Comparison of ENCODE assay signal across 8 mouse cellular contexts in the genomic region with DNA sequence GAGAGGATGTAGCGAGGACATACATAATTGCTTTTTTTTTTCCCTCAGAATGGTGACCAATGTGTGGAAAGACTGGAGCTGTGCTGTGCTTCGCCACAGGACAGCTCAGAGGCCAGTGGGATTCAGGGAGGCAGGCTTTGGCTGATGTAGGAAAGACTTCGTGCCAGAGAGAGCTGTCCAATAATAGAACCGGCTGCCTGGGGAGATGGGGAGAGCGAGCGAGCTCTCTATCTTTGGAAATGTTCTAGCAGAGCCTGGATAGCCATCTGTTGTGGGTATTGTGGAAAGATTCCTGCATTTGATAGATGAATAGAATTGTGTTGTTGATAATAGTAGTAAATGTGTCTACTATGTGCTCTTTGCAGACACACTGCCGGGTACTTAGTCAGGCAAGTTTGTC.
A peak's percentile ranks its signal among the peaks of the same experiment; 100 is the strongest.
DNase-seq lines count a peak whose midpoint lies in the region; ATAC-seq lines count a peak whose summit lies in the region.

No protein-coding gene starts in this region.

- no peak overlapping the region for H3K4me2 ChIP-seq in hindbrain, embryonic 13.5 days
- no peak overlapping the region for H3K4me2 ChIP-seq in heart, embryonic 11.5 days
- H3K4me2 ChIP-seq in intestine, embryonic 15.5 days (replicated peaks) = no peak overlapping the region

- no peaks in the 10 kb centered on the region for H3K36me3 ChIP-seq in hindbrain, embryonic 13.5 days
- no peaks in the 10 kb centered on the region for H3K36me3 ChIP-seq in hindbrain, embryonic 10.5 days
- H3K36me3 ChIP-seq in heart, embryonic 11.5 days (ENCODE audit: control insufficient read depth, insufficient read depth, low read length) = no peaks in the 10 kb centered on the region
- H3K36me3 ChIP-seq in intestine, embryonic 15.5 days = no peaks in the 10 kb centered on the region

- DNase-seq in hindbrain, embryonic 10.5 days (ENCODE audit: low spot score) = no peak
- DNase-seq in cerebellum, postnatal 10 days = peak; percentile 85 to 92
- peak; percentile 71 to 83 for DNase-seq in layer of hippocampus, adult 8-10 months (ENCODE audit: low spot score in 2 of 2)
- peak; percentile 80 to 90 for DNase-seq in right cerebral cortex, postnatal 10 days (ENCODE audit: low spot score in 2 of 2)
- no peak for DNase-seq in embryo, embryonic 10.5 days (ENCODE audit: low spot score)

- H3K9me3 ChIP-seq in hindbrain, embryonic 13.5 days = no peaks in the 10 kb centered on the region
- no peaks in the 10 kb centered on the region for H3K9me3 ChIP-seq in hindbrain, embryonic 10.5 days
- H3K9me3 ChIP-seq in heart, embryonic 11.5 days (replicated peaks; ENCODE audit: control insufficient read depth, low read length) = no peaks in the 10 kb centered on the region
- no peaks in the 10 kb centered on the region for H3K9me3 ChIP-seq in intestine, embryonic 15.5 days

- ATAC-seq in hindbrain, embryonic 13.5 days (ENCODE audit: low FRiP score) = no peak
- ATAC-seq in heart, embryonic 11.5 days (replicated peaks; ENCODE audit: insufficient number of reproducible peaks, low FRiP score, low TSS enrichment) = no peak
- ATAC-seq in intestine, embryonic 15.5 days = no peak

- 53% methylated on average over 7 of the region's 7 CpGs for WGBS in hindbrain, embryonic 13.5 days
- WGBS in hindbrain, embryonic 10.5 days = 68% methylated on average over 7 of the region's 7 CpGs
- WGBS in heart, embryonic 11.5 days (ENCODE audit: insufficient replicate concordance) = 46% methylated on average over 7 of the region's 7 CpGs
- 71% methylated on average over 7 of the region's 7 CpGs for WGBS in intestine, embryonic 15.5 days

- no peak overlapping the region for H3K9ac ChIP-seq in hindbrain, embryonic 13.5 days
- H3K9ac ChIP-seq in heart, embryonic 11.5 days (ENCODE audit: low read depth, low read length) = no peak overlapping the region
- H3K9ac ChIP-seq in intestine, embryonic 15.5 days = no peak overlapping the region

- no peak overlapping the region for H3K4me3 ChIP-seq in hindbrain, embryonic 13.5 days
- H3K4me3 ChIP-seq in hindbrain, embryonic 10.5 days = no peak overlapping the region
- H3K4me3 ChIP-seq in heart, embryonic 11.5 days (ENCODE audit: low read depth, low read length) = no peak overlapping the region
- H3K4me3 ChIP-seq in intestine, embryonic 15.5 days (replicated peaks) = no peak overlapping the region

- H3K27ac ChIP-seq in hindbrain, embryonic 13.5 days = 0 out of 2 replicates have a peak overlapping the region, but pooled peaks have one; percentile 24
- no peak overlapping the region for H3K27ac ChIP-seq in hindbrain, embryonic 10.5 days
- H3K27ac ChIP-seq in heart, embryonic 11.5 days (ENCODE audit: low read depth, low read length) = no peak overlapping the region
- H3K27ac ChIP-seq in intestine, embryonic 15.5 days = no peak overlapping the region

- no peaks in the 10 kb centered on the region for H3K27me3 ChIP-seq in hindbrain, embryonic 13.5 days
- no peaks in the 10 kb centered on the region for H3K27me3 ChIP-seq in hindbrain, embryonic 10.5 days (ENCODE audit: insufficient read depth, poor library complexity, severe bottlenecking)
- H3K27me3 ChIP-seq in heart, embryonic 11.5 days (ENCODE audit: control insufficient read depth, insufficient read depth, low read length) = no peaks in the 10 kb centered on the region
- H3K27me3 ChIP-seq in intestine, embryonic 15.5 days (replicated peaks) = no peaks in the 10 kb centered on the region

- H3K4me1 ChIP-seq in hindbrain, embryonic 13.5 days (replicated peaks) = peaks cover 40% of the 10 kb centered on the region
- H3K4me1 ChIP-seq in hindbrain, embryonic 10.5 days (replicated peaks) = peaks cover 6% of the 10 kb centered on the region; the same call in 1 of the 2 replicates
- H3K4me1 ChIP-seq in heart, embryonic 11.5 days (ENCODE audit: control insufficient read depth, insufficient read depth, low read length) = no peaks in the 10 kb centered on the region
- H3K4me1 ChIP-seq in intestine, embryonic 15.5 days (replicated peaks) = no peaks in the 10 kb centered on the region

Comparison
In these comparisons a context has a peak if more than half of its experiments do, and no peak if none do; other contexts are left out.
1. DNase-seq: peak in cerebellum, postnatal 10 days (2 of 2), layer of hippocampus, adult 8-10 months (2 of 2) and right cerebral cortex, postnatal 10 days (2 of 2); none in hindbrain, embryonic 10.5 days (single experiment) and embryo, embryonic 10.5 days (single experiment).